20 mouse cellular contexts compared by ENCODE assay signal in genomic region chr16:26021759-26022158, GRCm38 (mm10).
A peak's percentile ranks its signal among the peaks of the same experiment; 100 is the strongest.
DNase-seq lines count a peak whose midpoint lies in the region; ATAC-seq and TF ChIP-seq lines count a peak whose summit lies in the region.
"Had no signal": no experiment of that assay in that cellular context is flagged by ENCODE, and none has a peak within 500 bp of the region (broad histone marks: within the 10 kb centered on the region; RNA-seq: fewer than 3 reads in every experiment).

No protein-coding gene starts in this region.

- no peaks in the 10 kb centered on the region for H3K27me3 ChIP-seq in forebrain, embryonic 13.5 days
- no peaks in the 10 kb centered on the region for H3K27me3 ChIP-seq in forebrain, embryonic 16.5 days (replicated peaks; ENCODE audit: control insufficient read depth, insufficient read depth, low read length)
- no peaks in the 10 kb centered on the region for H3K27me3 ChIP-seq in kidney, adult 2 months (replicated peaks; ENCODE audit: control insufficient read depth, insufficient read depth, low read length)
- no peaks in the 10 kb centered on the region for H3K27me3 ChIP-seq in lung, embryonic 14.5 days (ENCODE audit: insufficient read depth, low read length)
- H3K27me3 ChIP-seq: hindbrain, embryonic 15.5 days; limb, embryonic 15.5 days had no signal

- H3K4me3 ChIP-seq in forebrain, embryonic 13.5 days: no peak overlapping the region
- H3K4me3 ChIP-seq in forebrain, embryonic 16.5 days (replicated peaks; ENCODE audit: low read length): no peak overlapping the region
- no peak overlapping the region for H3K4me3 ChIP-seq in kidney, adult 2 months (ENCODE audit: insufficient read depth, low read depth, low read length)
- no peak overlapping the region for H3K4me3 ChIP-seq in lung, embryonic 14.5 days (ENCODE audit: low read depth, low read length)
- H3K4me3 ChIP-seq: hindbrain, embryonic 15.5 days; limb, embryonic 15.5 days had no signal

- DNase-seq in kidney, adult 2 months: peak; percentile 49
- DNase-seq in kidney, adult 18-20 months: no peak
- DNase-seq in lung, embryonic 14.5 days: no peak
- DNase-seq in lung, postnatal 14 days: no peak
- DNase-seq in brain, adult 2 months (ENCODE audit: low read depth, low spot score): peak; percentile 27
- DNase-seq in thymus, postnatal 25 days: no peak
- DNase-seq: adrenal gland, postnatal 10 days; cerebellum, adult 11-12 months; cerebellum, postnatal 14 days; embryo, embryonic 11 days; kidney, adult 11 months; layer of hippocampus, postnatal 36 days; lung, postnatal 36 days; retina, postnatal 1 day; right cerebral cortex, postnatal 4 days had no signal

- no peak overlapping the region for H3K27ac ChIP-seq in forebrain, embryonic 13.5 days
- H3K27ac ChIP-seq in forebrain, embryonic 16.5 days (ENCODE audit: low read length): no peak overlapping the region
- no peak overlapping the region for H3K27ac ChIP-seq in kidney, adult 2 months (ENCODE audit: insufficient read depth, low read depth, low read length)
- H3K27ac ChIP-seq in lung, embryonic 14.5 days (ENCODE audit: low read depth): no peak overlapping the region
- H3K27ac ChIP-seq: hindbrain, embryonic 15.5 days had no signal

- 63% methylated on average over 2 of the region's 2 CpGs for WGBS in forebrain, embryonic 13.5 days
- WGBS in forebrain, embryonic 16.5 days: 64% methylated on average over 2 of the region's 2 CpGs
- WGBS in kidney, adult 2 months: 42% methylated on average over 2 of the region's 2 CpGs
- 55% methylated on average over 2 of the region's 2 CpGs for WGBS in lung, embryonic 14.5 days

- peak; percentile 34; the same call in 1 of the 2 replicates for TF ChIP-seq CTCF in kidney, adult 2 months (conservative IDR thresholded peaks at IDR 0.05; ENCODE audit: insufficient read depth, insufficient read length, low read depth, low read length)
- TF ChIP-seq CTCF in lung, embryonic 14.5 days (IDR thresholded peaks at IDR 0.05; ENCODE audit: low read depth): peak; percentile 47

- H3K4me1 ChIP-seq in forebrain, embryonic 13.5 days: peaks cover 3% of the 10 kb centered on the region; the same call in 1 of the 2 replicates
- H3K4me1 ChIP-seq in forebrain, embryonic 16.5 days (replicated peaks; ENCODE audit: control insufficient read depth, insufficient read depth, low read length): no peaks in the 10 kb centered on the region
- peaks cover 20% of the 10 kb centered on the region for H3K4me1 ChIP-seq in kidney, adult 2 months (ENCODE audit: control insufficient read depth, insufficient read depth, low read length)
- no peaks in the 10 kb centered on the region; the same call in 1 of the 2 replicates for H3K4me1 ChIP-seq in lung, embryonic 14.5 days (ENCODE audit: insufficient read depth)

- no peaks in the 10 kb centered on the region for H3K36me3 ChIP-seq in forebrain, embryonic 13.5 days (ENCODE audit: poor library complexity, severe bottlenecking)
- H3K36me3 ChIP-seq in forebrain, embryonic 16.5 days (ENCODE audit: control insufficient read depth, insufficient read depth): no peaks in the 10 kb centered on the region
- H3K36me3 ChIP-seq in kidney, adult 2 months (ENCODE audit: control insufficient read depth, insufficient read depth, low read length): no peaks in the 10 kb centered on the region
- no peaks in the 10 kb centered on the region for H3K36me3 ChIP-seq in lung, embryonic 14.5 days (ENCODE audit: insufficient read depth)
- H3K36me3 ChIP-seq: hindbrain, embryonic 15.5 days; limb, embryonic 15.5 days had no signal

- no peaks in the 10 kb centered on the region for H3K9me3 ChIP-seq in forebrain, embryonic 13.5 days (replicated peaks)
- no peaks in the 10 kb centered on the region for H3K9me3 ChIP-seq in forebrain, embryonic 16.5 days (ENCODE audit: control insufficient read depth, low read length)
- no peaks in the 10 kb centered on the region for H3K9me3 ChIP-seq in lung, embryonic 14.5 days (ENCODE audit: low read depth, low read length)
- H3K9me3 ChIP-seq: hindbrain, embryonic 15.5 days; limb, embryonic 15.5 days had no signal

- no peak overlapping the region for H3K9ac ChIP-seq in forebrain, embryonic 13.5 days
- no peak overlapping the region for H3K9ac ChIP-seq in forebrain, embryonic 16.5 days (replicated peaks; ENCODE audit: low read depth, low read length)
- no peak overlapping the region for H3K9ac ChIP-seq in lung, embryonic 14.5 days
- H3K9ac ChIP-seq: hindbrain, embryonic 15.5 days; limb, embryonic 15.5 days had no signal

- no peak for TF ChIP-seq POLR2A in kidney, adult 2 months (IDR thresholded peaks at IDR 0.05; ENCODE audit: low read depth, low read length)

- H3K4me2 ChIP-seq in forebrain, embryonic 13.5 days: no peak overlapping the region
- H3K4me2 ChIP-seq in forebrain, embryonic 16.5 days (ENCODE audit: low read length): no peak overlapping the region
- H3K4me2 ChIP-seq in lung, embryonic 14.5 days: no peak overlapping the region
- H3K4me2 ChIP-seq: heart, embryonic 11.5 days; hindbrain, embryonic 15.5 days; limb, embryonic 15.5 days had no signal

- peak; percentile 24; the same call in 1 of the 2 replicates for ATAC-seq in forebrain, embryonic 13.5 days
- ATAC-seq in forebrain, embryonic 16.5 days: no peak
- no peak for ATAC-seq in lung, embryonic 14.5 days (ENCODE audit: insufficient read depth)

Comparison
In these comparisons a context has a peak if more than half of its experiments do, and no peak if none do; other contexts are left out.
1. DNase-seq: peak in kidney, adult 2 months (single experiment) and brain, adult 2 months (single experiment); none in kidney, adult 18-20 months (single experiment), lung, embryonic 14.5 days (single experiment), lung, postnatal 14 days (single experiment) and thymus, postnatal 25 days (single experiment).